11 mouse cellular contexts compared by ENCODE assay signal in the genomic region with DNA sequence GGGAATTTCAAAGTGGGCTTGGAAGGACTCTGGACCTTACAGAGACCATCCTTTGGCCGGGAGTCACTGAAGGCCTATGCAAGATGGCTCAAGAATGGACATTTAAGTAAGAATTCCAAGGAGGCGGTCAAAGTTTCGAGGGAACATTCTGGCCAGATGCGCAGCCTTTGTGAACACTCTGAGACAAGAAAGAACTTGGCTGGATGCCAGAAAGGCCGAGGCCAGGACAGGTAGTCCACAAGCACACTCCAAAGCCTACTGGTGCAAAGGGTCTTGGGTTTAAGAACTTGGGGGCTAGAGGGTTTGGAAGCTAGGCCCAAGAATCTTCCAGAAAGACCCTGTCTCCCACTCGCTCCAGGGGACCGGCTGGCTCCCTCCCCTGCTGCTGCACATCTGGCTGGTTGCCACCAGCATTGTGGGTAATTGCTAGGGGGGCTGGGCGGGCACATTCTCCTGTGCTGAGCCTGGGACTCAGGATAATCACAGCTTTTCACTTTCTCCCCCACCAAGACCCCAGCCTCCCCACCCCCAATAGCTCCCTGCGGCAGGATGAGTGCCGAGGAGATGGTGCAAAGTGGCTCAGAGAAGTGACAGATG. TPM values are rescaled to one million over a fixed set of nuclear protein-coding genes. Genes with fewer than 3 reads are reported as not detected.
A peak's percentile ranks its signal among the peaks of the same experiment; 100 is the strongest.
DNase-seq lines count a peak whose midpoint lies in the region; ATAC-seq and TF ChIP-seq lines count a peak whose summit lies in the region.
"Had no signal": no experiment of that assay in that cellular context is flagged by ENCODE, and none has a peak within 500 bp of the region (broad histone marks: within the 10 kb centered on the region; RNA-seq: fewer than 3 reads in every experiment).

No protein-coding gene starts in this region.

- peak; percentile 7 for DNase-seq in kidney, adult 2 months
- DNase-seq in kidney, adult 18-20 months = no peak
- peak; percentile 44 to 56 for DNase-seq in right cerebral cortex, postnatal 10 days (ENCODE audit: low spot score in 2 of 2)
- DNase-seq in right cerebral cortex, postnatal 25 days = no peak
- DNase-seq in forebrain, postnatal 0 days = peak; percentile 77
- DNase-seq in limb, embryonic 11.5 days (ENCODE audit: low spot score) = peak; percentile 44
- no peak for DNase-seq in cerebellum, adult 9-11 months
- no peak for DNase-seq in thymus, postnatal 4 days
- DNase-seq: cerebellum, adult 11-12 months had no signal

- no peaks in the 10 kb centered on the region for H3K36me3 ChIP-seq in kidney, adult 2 months (ENCODE audit: control insufficient read depth, insufficient read depth, low read length)
- no peaks in the 10 kb centered on the region for H3K36me3 ChIP-seq in forebrain, postnatal 0 days (ENCODE audit: insufficient read depth)
- no peaks in the 10 kb centered on the region for H3K36me3 ChIP-seq in limb, embryonic 11.5 days (ENCODE audit: control insufficient read depth, insufficient read depth, low read length)
- H3K36me3 ChIP-seq: stomach, embryonic 15.5 days had no signal

- peak overlapping the region; percentile 15; the same call in 1 of the 2 replicates for H3K4me2 ChIP-seq in forebrain, postnatal 0 days (ENCODE audit: low read depth)
- H3K4me2 ChIP-seq in limb, embryonic 11.5 days (ENCODE audit: low read depth, severe bottlenecking) = no peak overlapping the region
- H3K4me2 ChIP-seq: stomach, embryonic 15.5 days had no signal

- H3K9me3 ChIP-seq in forebrain, postnatal 0 days (ENCODE audit: low read length) = no peaks in the 10 kb centered on the region
- H3K9me3 ChIP-seq in limb, embryonic 11.5 days (ENCODE audit: control insufficient read depth, low read length) = no peaks in the 10 kb centered on the region
- H3K9me3 ChIP-seq: stomach, embryonic 15.5 days had no signal

- no peak for TF ChIP-seq POLR2A in kidney, adult 2 months (IDR thresholded peaks at IDR 0.05; ENCODE audit: low read depth, low read length)

- no peak for TF ChIP-seq CTCF in kidney, adult 2 months (conservative IDR thresholded peaks at IDR 0.05; ENCODE audit: insufficient read depth, insufficient read length, low read depth, low read length)
- no peak for TF ChIP-seq CTCF in forebrain, postnatal 0 days (IDR thresholded peaks at IDR 0.05; ENCODE audit: low read depth)

- no peak overlapping the region for H3K9ac ChIP-seq in forebrain, postnatal 0 days
- no peak overlapping the region for H3K9ac ChIP-seq in limb, embryonic 11.5 days (ENCODE audit: low read length)
- H3K9ac ChIP-seq: stomach, embryonic 15.5 days had no signal

- H3K27me3 ChIP-seq in kidney, adult 2 months (replicated peaks; ENCODE audit: control insufficient read depth, insufficient read depth, low read length) = no peaks in the 10 kb centered on the region
- no peaks in the 10 kb centered on the region for H3K27me3 ChIP-seq in forebrain, postnatal 0 days (ENCODE audit: insufficient read depth, low read length)
- no peaks in the 10 kb centered on the region for H3K27me3 ChIP-seq in limb, embryonic 11.5 days (ENCODE audit: control insufficient read depth, insufficient read depth, low read length)
- H3K27me3 ChIP-seq: stomach, embryonic 15.5 days had no signal

- 47% methylated on average over 10 of the region's 10 CpGs for WGBS in kidney, adult 2 months
- 29% methylated on average over 10 of the region's 10 CpGs for WGBS in forebrain, postnatal 0 days
- WGBS in limb, embryonic 11.5 days = 59% methylated on average over 10 of the region's 10 CpGs

- H3K27ac ChIP-seq in kidney, adult 2 months (ENCODE audit: insufficient read depth, low read depth, low read length) = no peak overlapping the region
- H3K27ac ChIP-seq in forebrain, postnatal 0 days (ENCODE audit: low read depth, low read length) = no peak overlapping the region
- no peak overlapping the region for H3K27ac ChIP-seq in limb, embryonic 11.5 days (replicated peaks; ENCODE audit: low read depth, low read length)
- H3K27ac ChIP-seq: macrophage; stomach, embryonic 15.5 days had no signal

- ATAC-seq in forebrain, postnatal 0 days = peak; percentile 85
- no peak for ATAC-seq in limb, embryonic 11.5 days (ENCODE audit: insufficient number of reproducible peaks, low FRiP score, low TSS enrichment, low read depth)

- H3K4me1 ChIP-seq in kidney, adult 2 months (ENCODE audit: control insufficient read depth, insufficient read depth, low read length) = no peaks in the 10 kb centered on the region
- H3K4me1 ChIP-seq in forebrain, postnatal 0 days (ENCODE audit: insufficient read depth) = 0 out of 2 replicates have a peak, but pooled peaks cover 2% of the 10 kb centered on the region
- H3K4me1 ChIP-seq in limb, embryonic 11.5 days (ENCODE audit: control insufficient read depth, insufficient read depth, low read length) = peaks cover 6% of the 10 kb centered on the region; the same call in 1 of the 2 replicates

- no peak overlapping the region for H3K4me3 ChIP-seq in kidney, adult 2 months (ENCODE audit: insufficient read depth, low read depth, low read length)
- no peak overlapping the region for H3K4me3 ChIP-seq in forebrain, postnatal 0 days (ENCODE audit: low read depth, low read length)
- no peak overlapping the region for H3K4me3 ChIP-seq in limb, embryonic 11.5 days (ENCODE audit: low read depth, low read length)
- H3K4me3 ChIP-seq: stomach, embryonic 15.5 days had no signal

RNA-seq across cellular contexts. Expression of a gene that starts 45.1 kb away (rescaled TPM):
- 0.54 and 0.56 TPM in 2 replicates for polyA plus RNA-seq in kidney, adult 2 months (2012; rRNA removed)
- total RNA-seq in forebrain, postnatal 0 days (2014; rRNA removed) = 50.2 and 61.2 TPM in 2 replicates
- polyA plus RNA-seq in forebrain, postnatal 0 days (2015; fragmentation: Nextera tagmentation; extraction: Ambion mirVana) = 20.8 and 25.9 TPM in 2 replicates
- polyA plus RNA-seq in limb, embryonic 11.5 days (2014; fragmentation: Nextera tagmentation; extraction: Ambion mirVana) = 3.3 and 4.4 TPM in 2 replicates
- polyA plus RNA-seq: macrophage had no signal

Comparison
In these comparisons a context has a peak if more than half of its experiments do, and no peak if none do; other contexts are left out.
1. DNase-seq: peak in kidney, adult 2 months (single experiment), right cerebral cortex, postnatal 10 days (2 of 2), forebrain, postnatal 0 days (single experiment) and limb, embryonic 11.5 days (single experiment); none in kidney, adult 18-20 months (single experiment), right cerebral cortex, postnatal 25 days (single experiment), cerebellum, adult 9-11 months (single experiment) and thymus, postnatal 4 days (single experiment).